Mouse (Mus musculus): ENCODE data around the gene Tmprss6. TPM values are rescaled to one million over a fixed set of nuclear protein-coding genes. Genes with fewer than 3 reads are reported as not detected.

Tmprss6 gene
- total RNA-seq, 2 experiments from 2014 or later = not detected

Other genes with a start within 250 kb of the Tmprss6 start
- gene Ncf4, start 223.8 kb downstream of the Tmprss6 start, total RNA-seq (2021) = 1 to 10 TPM in 1 of 2 experiments, under 1 TPM in 1; 0.41 to 1.0 TPM
- 1 to 10 TPM; 2.1 to 3.0 TPM for gene Csf2rb2, start 162.9 kb downstream of the Tmprss6 start, total RNA-seq (2021)
- 1 to 10 TPM; 1.5 to 2.4 TPM for gene Csf2rb, start 142.9 kb downstream of the Tmprss6 start, total RNA-seq (2021)
- under 1 TPM in 1 of 2 experiments, not detected in 1; 0.49 TPM for gene Tex33, start 72.7 kb downstream of the Tmprss6 start, total RNA-seq (2021)
- gene Tst, start 62.7 kb downstream of the Tmprss6 start, total RNA-seq (2021) = 10 to 100 TPM; 43.7 to 55.4 TPM
- 10 to 100 TPM; 50.5 to 55.2 TPM for gene Mpst, start 62.2 kb downstream of the Tmprss6 start, total RNA-seq (2021)
- 100 to 1,000 TPM; 208 to 216 TPM for gene Kctd17, start 40.1 kb downstream of the Tmprss6 start, total RNA-seq (2021)
- gene Il2rb, start 26.6 kb upstream of the Tmprss6 start, total RNA-seq (2021) = under 1 TPM in 1 of 2 experiments, not detected in 1; 0.11 TPM
- gene C1qtnf6, start 62.8 kb upstream of the Tmprss6 start, total RNA-seq (2021) = 10 to 100 TPM; 17.4 to 19.4 TPM
- 10 to 100 TPM; 15.7 to 15.8 TPM for gene Sstr3, start 76.1 kb upstream of the Tmprss6 start, total RNA-seq (2021)
- gene Rac2, start 104.1 kb upstream of the Tmprss6 start, total RNA-seq (2021) = 1 to 10 TPM; 3.6 to 3.7 TPM
- 10 to 100 TPM; 13.8 to 15.2 TPM for gene Cyth4, start 128.4 kb upstream of the Tmprss6 start, total RNA-seq (2021)